Mouse (Mus musculus) gastrocnemius, adult 2 months (tissue): ENCODE results near the gene Cpa5. TPM values are rescaled to one million over a fixed set of nuclear protein-coding genes. Genes with fewer than 3 reads are reported as not detected.

Source experiments
- DNase-seq: peaks from one replicate; pipeline ENCODE4 v3.0.0; 2022
- H3K27ac ChIP-seq: fragments of 200-600 bp; 2 replicates; pipeline ENCODE4 v1.8.1; 2022; ENCODE audit warnings: mild to moderate bottlenecking
- H3K4me3 ChIP-seq: fragments of 200-600 bp; 2 replicates; pipeline ENCODE4 v1.8.1; 2022; ENCODE audit warnings: mild to moderate bottlenecking, moderate library complexity
- CTCF ChIP-seq: fragments of 200-600 bp; IDR thresholded peaks from 2 replicates; pipeline ENCODE4 v1.8.1; 2022; ENCODE audit warnings: antibody characterized with exemption, mild to moderate bottlenecking, moderate library complexity
- intact Hi-C: fragments of 180-260 bp; cut with DNase I; formaldehyde crosslinking; loops from one replicate; pipeline ENCODE4 v1.15.1; 2025
- total RNA-seq, 2 experiments: library from RNA; stranded (reverse); gene quantifications; 2 replicates each; pipeline ENCODE4 v1.2.3; 2021

The Cpa5 gene
- total RNA-seq, 2 experiments from 2014 or later: not detected

DNA sequence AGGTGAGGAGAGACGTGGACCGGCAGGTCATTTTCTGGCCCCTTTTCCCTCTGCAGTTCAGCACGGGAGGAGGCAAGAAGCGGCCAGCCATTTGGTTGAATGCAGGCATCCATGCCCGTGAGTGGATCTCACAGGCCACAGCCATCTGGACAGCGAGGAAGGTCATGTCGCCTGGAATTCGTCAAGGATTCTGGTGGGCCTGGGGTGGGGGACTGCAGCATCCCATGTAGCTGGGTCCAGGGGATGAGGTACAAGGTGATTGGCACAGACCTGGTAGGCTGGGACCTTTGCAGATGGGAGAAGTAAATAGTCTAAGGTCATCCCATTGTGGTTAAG is 30.0 kb upstream of the Cpa5 start:
- no peak for TF ChIP-seq CTCF
- H3K27ac ChIP-seq: no peak overlapping the region
- DNase-seq: no peak
- intact Hi-C loops: no loop called here
- no peak overlapping the region for H3K4me3 ChIP-seq

DNA sequence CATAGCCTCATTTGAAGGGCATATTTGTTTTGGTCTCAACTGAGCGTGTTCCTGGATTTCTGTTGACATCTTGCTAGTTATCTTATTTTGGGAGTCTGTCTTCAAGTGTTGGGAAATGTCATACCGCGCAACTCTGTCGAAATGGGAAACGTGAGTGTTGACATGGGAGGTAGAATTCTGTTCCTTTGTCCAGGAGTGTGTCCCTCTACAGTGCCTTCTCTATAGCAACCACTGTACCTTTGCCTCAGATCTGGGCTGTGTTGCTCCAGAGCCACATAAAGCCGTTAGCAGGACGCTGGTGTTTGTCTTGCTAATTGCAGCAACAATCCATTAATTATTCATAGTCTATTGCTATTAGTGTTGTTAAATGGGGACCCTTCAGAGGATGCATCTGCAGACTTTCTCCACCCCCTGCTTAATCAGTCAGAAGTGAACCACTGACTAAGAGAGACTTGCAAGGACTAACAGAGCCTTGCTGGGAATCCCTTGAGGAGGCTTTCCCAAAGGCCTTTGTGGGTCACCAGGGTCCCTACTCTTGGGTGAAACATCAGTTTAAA is 23.8 kb upstream of the Cpa5 start:
- no peak for TF ChIP-seq CTCF
- intact Hi-C loops: no loop called here
- no peak overlapping the region for H3K27ac ChIP-seq
- no peak overlapping the region for H3K4me3 ChIP-seq
- DNase-seq: no peak

DNA sequence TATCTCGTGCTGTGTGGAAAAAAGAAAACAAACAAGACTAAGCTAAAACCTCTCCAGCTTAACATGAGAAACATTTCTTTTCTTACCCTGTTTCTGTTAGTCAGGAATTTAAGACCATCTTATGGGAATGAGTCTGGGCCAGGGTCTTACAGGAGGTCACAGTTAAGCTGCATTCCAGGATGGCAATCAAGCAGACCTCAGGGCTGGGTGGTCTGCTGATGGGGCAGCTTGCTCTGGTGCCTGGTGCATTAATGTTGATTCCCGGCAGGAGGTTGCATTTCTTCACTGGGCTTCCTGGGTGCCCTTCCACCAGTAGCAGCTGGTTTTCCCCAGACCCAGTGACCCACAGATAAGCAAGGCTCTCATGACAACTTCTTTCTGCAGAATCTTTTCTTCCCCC is 21.0 kb upstream of the Cpa5 start:
- TF ChIP-seq CTCF: no peak
- no peak for DNase-seq
- Histone ChIP-seq H3K27ac (no peak overlapping the region), H3K4me3 (no peak overlapping the region)
- intact Hi-C loops: no loop called here

DNA sequence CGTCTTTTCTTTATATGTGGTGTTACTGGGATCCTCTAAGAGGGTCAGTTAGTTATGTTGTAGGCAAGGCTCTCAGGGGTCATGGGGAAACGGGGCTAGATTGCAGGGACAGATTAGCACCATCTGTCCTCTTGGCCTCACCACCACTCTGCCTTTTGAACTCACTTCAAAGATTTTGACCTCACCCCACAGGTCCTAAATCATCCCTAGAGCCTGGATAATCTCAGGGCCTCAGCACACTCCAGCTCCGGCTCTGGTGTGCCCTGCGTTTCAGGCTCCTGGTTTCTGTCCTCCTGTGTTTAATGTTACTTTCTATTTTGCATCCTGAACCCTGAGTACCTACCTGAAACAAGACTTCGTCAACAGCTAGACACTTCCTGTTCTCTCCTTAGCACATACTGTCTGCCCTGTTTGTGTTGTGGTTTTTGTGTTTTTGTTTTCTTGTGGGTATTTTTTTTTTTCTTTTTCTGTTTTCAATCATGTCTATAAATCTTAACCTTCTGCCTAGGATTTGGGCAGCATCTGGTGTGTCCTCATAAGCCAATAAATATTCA is 18.9 kb upstream of the Cpa5 start:
- no peak for DNase-seq
- Histone ChIP-seq H3K27ac (no peak overlapping the region), H3K4me3 (no peak overlapping the region)
- TF ChIP-seq CTCF: no peak
- intact Hi-C loops: no loop called here

DNA sequence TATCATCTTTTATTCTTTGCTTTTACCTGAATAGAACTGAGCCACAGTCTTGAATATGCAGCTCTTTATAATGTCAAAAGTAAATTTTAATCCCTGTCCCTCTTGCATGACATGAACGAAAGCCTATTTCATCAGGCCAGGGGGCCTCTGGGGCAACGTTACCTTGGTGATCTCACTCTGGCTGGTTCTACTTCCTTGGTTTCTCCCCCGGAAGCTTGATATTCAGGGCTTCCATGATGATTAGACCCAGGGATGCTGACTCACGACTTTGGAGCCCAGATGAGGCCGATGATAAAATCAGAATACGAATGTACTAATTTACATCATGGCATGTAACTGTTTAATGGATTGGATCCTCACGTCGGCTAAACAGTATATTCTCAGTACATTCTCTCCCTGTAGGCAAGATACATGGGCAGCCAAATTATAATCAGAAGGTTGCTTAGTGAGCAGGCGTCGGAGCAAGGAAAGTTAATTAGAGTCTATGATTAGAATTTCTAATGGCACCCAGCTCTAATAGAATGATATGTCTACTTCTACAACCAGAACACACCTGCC is 18.3 kb upstream of the Cpa5 start:
- intact Hi-C loops: no loop called here

DNA sequence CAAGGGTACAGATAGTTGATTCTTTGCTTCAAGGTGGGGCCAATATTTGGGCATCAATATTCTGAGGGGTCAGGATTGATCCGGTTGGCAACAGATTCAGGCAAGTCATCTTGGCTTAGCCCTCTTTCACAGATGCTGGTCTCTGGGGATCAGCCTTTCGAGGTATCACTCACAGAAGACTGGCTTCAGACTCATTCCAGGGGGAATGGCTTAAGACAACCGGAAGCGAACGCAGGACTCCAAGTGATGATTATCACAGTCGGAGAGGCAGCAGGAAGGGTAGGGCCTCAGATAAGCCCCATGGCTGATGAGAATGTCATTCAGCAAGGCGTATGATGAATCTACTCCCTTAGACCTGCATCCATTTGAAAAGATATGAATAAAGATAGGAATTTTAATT is 16.4 kb upstream of the Cpa5 start:
- Histone ChIP-seq H3K27ac (no peak overlapping the region), H3K4me3 (no peak overlapping the region)
- TF ChIP-seq CTCF: no peak
- no peak for DNase-seq
- intact Hi-C loops: no loop called here

More for the DNA sequence above, 18.3 kb upstream of the Cpa5 start:
- no peak for DNase-seq
- Histone ChIP-seq H3K4me3 (no peak overlapping the region), H3K27ac (no peak overlapping the region)
- TF ChIP-seq CTCF: no peak

DNA sequence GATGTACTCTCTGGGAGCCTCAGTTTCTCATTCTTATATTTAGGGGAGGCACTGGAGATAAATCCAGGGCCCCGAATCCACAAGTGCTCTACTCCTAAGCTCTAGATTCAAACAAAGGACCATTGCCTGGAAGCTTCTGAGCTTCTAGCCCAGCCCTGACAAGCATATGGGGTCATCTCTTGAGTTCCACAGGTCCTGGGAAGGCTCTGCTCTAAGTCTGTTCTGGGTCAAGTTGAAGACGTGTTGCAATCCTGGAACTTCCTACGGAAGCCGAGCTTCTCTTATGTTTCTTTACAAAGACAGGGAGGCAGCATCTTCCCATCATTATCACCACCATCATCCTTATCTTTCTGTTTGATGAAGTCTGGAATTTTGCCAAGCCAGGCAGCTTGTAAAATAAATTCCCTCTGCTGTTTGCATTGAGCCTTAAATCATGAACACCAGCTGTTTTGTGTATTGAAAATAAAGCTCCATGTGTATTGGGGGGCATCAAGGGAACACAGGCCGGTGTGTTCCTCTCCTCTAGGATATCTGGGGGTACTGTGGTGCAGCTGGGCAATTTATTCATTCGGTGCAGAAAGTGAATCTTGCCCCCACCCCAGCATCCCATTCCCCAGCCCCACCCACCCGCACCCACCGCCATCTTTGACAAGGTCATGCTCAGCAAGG is 14.4 kb upstream of the Cpa5 start:
- no peak for DNase-seq
- TF ChIP-seq CTCF: no peak
- intact Hi-C loops: no loop called here
- Histone ChIP-seq H3K27ac (no peak overlapping the region), H3K4me3 (no peak overlapping the region)

DNA sequence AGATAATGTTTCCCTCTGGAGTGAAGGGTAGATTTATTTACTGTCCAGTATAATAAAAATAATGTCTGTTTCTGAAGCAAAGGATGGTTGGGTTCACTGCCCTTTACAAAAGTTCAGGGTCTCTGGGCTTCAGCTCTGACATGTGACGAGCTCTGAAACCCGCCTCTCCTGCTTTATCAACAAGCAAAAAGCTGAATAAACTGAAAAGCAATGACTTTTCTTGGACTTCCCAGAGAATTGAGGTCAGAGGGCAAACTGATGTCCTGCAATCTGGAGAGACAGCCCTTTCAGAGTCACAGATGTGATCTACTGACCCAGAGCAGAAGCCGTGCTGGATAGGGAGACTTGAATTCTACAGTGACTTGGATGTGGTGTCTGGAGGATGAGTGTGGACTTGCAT is 10.8 kb upstream of the Cpa5 start:
- no peak for DNase-seq
- Histone ChIP-seq H3K4me3 (no peak overlapping the region), H3K27ac (no peak overlapping the region)
- intact Hi-C loops: no loop called here
- TF ChIP-seq CTCF: no peak

DNA sequence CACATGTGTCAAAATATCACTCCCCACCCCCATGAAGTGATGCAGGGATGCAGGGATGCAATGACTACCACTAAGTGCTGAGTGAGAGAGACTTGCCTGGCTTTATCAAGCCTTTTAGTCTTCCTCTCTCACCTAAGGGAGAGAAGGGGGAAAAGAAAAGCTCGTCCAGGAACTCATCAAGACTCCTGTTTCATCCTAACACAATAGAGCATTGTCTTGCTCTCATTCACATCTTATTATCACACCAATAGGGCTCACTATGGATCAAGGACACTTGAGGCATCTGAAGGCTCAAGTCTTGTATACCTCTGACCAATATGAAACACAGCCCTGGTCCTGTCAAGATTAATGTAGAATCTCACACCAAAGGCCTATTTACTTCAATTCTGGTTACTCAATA is 9.8 kb upstream of the Cpa5 start:
- Histone ChIP-seq H3K4me3 (no peak overlapping the region), H3K27ac (no peak overlapping the region)
- intact Hi-C loops: no loop called here
- TF ChIP-seq CTCF: no peak
- DNase-seq: no peak

DNA sequence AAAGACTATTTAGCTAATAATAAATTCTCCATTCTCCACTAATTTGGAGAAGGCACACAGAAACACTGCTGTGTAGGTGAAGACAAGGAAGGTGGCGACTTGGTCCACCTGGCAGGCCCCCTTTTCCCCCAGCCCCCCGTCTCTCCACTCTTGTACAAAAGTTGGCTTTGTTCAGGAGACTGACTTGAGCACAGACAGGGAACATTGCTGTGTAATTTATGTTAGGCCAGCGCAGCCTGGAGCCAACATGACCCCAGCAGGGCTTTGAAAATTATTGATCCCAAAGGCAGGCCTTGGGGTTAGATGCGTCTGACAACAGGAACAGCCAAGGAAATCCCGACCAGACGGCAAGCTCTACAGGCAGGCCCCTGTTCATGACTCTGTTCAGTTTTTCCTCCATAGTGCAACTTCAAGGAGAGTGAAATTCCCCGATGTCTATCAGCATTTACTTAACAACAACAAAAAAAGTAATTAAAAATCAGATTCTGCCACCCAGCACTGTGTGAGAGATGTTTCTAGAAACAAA is 6.4 kb upstream of the Cpa5 start:
- Histone ChIP-seq H3K4me3 (no peak overlapping the region), H3K27ac (no peak overlapping the region)
- intact Hi-C loops: no loop called here
- TF ChIP-seq CTCF: no peak
- DNase-seq: no peak

DNA sequence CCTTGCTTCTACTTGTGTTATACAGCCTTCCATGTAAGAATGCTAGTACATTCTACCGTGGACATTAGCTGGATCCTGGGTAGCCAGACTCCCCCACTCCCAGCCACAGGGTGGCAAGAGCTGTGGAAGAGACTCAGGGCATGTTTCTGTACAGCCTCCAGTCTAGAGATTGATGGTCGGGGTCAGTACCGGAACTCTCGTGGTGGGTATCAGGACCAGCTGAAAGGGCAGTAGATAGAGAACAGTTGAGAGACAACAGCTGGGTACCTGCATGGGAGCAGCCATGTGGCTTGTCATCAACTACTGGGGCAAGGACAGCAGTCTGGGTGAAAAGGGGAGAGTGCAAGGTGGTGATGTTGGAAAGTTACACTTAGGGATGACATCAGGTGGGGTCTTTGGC is 5.7 kb upstream of the Cpa5 start:
- H3K4me3 ChIP-seq: no peak overlapping the region
- no peak for TF ChIP-seq CTCF
- no peak overlapping the region for H3K27ac ChIP-seq
- DNase-seq: no peak
- intact Hi-C loops: no loop called here

DNA sequence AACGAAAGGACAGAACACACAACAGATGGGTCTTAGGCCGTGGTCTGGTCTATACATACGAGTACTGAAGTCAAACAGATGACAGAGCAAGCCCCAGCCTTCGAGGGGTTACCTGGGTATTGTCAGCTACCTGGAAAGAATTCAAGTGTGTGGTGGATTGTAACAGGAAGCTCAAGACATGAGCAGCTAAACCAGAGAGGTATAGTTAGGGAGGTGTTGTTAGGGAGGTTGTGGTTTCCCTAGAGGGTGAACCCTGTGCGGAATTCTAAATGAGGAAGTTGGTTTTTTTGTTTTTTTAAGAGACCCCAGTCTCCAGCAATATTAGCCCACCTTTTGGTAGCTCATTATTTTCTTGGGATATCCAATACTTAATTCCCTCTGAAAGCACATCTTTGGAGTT is 5.1 kb upstream of the Cpa5 start:
- intact Hi-C loops: no loop called here

DNA sequence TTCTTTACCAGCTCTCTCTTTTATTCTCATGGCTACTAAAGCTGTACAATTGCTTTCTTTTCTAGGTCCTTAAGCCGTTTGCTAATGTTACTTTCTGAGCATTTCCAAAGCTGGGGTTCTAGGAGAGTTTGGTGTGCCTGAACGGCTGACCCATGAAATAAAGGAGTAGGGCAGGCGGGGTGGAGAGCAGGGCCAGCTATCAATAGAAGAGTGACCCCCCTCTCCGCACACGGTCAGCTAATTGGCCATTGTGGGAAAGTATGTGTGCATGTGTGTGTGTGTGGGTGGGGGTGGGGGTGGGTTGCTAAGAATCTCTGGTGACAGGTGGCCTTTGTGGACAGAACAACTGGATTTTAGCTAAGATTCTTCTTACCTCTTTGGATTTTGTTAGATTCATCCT is 402 bp downstream of the Cpa5 start:
- no peak overlapping the region for H3K27ac ChIP-seq
- no peak overlapping the region for H3K4me3 ChIP-seq
- no peak for DNase-seq
- no peak for TF ChIP-seq CTCF
- intact Hi-C loops: no loop called here

More for the DNA sequence above, 5.1 kb upstream of the Cpa5 start:
- DNase-seq: no peak
- TF ChIP-seq CTCF: no peak
- no peak overlapping the region for H3K4me3 ChIP-seq
- no peak overlapping the region for H3K27ac ChIP-seq

DNA sequence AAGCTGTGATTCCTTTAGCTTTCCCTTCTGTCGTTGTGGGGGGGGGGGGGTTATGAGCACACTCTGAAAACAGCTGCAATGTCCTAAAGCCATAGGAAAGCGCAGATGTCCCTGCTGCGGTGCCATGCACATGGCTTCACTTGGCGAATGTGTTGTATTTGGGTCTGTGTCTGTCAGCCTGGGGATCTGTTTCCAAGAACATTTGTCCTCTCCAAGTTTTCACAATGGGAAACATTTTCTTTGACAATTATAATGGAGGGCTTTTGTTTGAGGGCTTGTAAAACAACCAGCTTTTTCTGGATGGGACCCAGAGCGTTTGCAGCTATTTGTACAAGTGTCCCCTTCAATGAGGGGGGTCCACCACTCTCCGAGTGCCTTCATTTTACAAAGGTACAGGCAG is 3.4 kb downstream of the Cpa5 start:
- Histone ChIP-seq H3K4me3 (no peak overlapping the region), H3K27ac (no peak overlapping the region)
- no peak for TF ChIP-seq CTCF
- no peak for DNase-seq
- intact Hi-C loops: no loop called here
